Mouse (Mus musculus): ENCODE measurements around the gene Tmem120b.

Tmem120b gene

GRCm38 (mm10) chr5:123159446-123159845, 91.2 kb downstream of the Tmem120b start:
- DNase-seq (ENCODE audit: low read depth, low spot score): no peak

DNA sequence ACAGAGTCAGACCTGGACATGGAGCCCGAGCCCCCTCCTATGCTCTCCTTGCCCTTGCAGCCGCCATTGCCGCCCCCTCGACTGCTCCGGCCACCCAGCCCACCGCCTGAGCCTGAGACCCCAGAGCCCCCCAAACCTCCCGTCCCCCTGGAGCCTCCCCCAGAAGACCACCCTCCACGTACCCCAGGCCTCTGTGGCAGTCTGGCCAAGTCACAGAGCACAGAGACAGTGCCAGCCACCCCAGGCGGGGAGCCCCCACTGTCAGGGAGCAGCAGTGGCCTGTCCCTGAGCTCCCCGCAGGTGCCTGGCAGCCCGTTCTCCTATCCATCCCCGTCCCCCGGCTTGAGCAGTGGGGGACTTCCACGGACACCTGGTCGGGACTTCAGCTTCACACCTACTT, 91.7 kb downstream of the Tmem120b start:
- no peak for DNase-seq (ENCODE audit: low read depth, low spot score)

DNA sequence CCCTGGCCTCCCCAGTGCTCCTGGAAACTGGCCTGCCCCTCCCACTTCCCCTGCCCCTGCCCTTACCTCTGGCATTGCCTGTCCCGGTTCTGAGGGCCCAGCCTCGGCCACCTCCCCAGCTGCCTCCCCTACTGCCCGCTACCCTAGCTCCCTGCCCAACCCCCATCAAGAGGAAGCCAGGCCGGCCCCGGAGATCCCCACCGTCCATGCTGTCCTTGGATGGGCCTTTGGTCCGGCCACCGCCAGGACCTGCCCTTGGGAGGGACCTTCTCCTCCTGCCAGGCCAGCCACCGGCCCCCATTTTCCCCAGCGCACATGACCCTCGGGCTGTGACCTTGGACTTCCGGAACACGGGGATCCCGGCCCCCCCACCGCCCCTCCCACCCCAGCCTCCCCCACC, 92.1 kb downstream of the Tmem120b start:
- no peak for DNase-seq (ENCODE audit: low read depth, low spot score)

DNA sequence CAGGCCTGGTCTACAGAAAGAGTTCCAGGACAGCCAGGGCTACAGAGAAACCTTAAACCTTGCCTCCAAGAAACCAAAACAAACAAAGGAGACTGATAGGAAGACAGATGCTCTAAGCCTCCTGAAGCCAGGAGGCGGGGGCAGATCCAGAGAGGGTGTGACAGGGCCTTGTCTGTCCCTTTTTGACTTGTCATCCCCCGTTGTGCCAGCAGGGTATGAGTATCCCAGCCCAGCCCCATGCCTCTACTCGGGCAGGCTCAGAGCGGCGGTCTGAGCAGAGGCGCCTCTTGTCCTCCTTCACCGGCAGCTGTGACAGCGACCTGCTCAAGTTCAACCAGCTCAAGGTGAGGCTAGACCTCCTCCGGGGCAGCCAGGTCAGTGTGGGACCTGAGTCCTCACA, 94.7 kb downstream of the Tmem120b start:
- no peak for DNase-seq (ENCODE audit: low read depth, low spot score)

DNA sequence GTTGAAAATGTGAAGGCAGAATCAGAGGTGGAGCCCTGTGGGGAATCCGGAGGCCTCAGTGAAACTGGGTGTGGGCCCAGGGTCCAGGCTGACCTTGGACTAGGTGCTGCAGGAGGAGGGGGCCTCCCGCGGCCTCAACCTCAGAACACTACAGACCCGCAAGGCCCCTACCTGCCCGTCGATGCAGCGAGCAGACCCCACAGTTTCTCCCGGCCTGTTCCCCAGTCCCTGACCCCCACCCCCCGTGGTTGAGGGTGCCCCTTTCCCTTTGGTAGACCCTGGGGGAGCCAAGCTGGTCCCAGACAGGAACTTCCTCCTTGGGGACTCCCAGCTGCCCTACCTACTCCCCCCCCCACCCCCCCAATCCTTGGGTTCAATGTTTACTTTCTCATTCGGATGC, 98.2 kb downstream of the Tmem120b start:
- no peak for DNase-seq (ENCODE audit: low read depth, low spot score)

Measured in brain, adult 2 months (tissue).